In genomic region chr4:34613571-34614145, GRCm38 (mm10) we compare ENCODE assay signal across 8 mouse cellular contexts. TPM values are rescaled to one million over a fixed set of nuclear protein-coding genes. Genes with fewer than 3 reads are reported as not detected.
A peak's percentile ranks its signal among the peaks of the same experiment; 100 is the strongest.
DNase-seq lines count a peak whose midpoint lies in the region; ATAC-seq lines count a peak whose summit lies in the region.

No protein-coding gene starts in this region.

- H3K27me3 ChIP-seq in neural tube, embryonic 11.5 days (ENCODE audit: control insufficient read depth, insufficient read depth, low read length): no peaks in the 10 kb centered on the region
- H3K27me3 ChIP-seq in forebrain, embryonic 16.5 days (replicated peaks; ENCODE audit: control insufficient read depth, insufficient read depth, low read length): no peaks in the 10 kb centered on the region

- H3K27ac ChIP-seq in neural tube, embryonic 11.5 days (ENCODE audit: low read depth, low read length): no peak overlapping the region
- H3K27ac ChIP-seq in forebrain, embryonic 16.5 days (ENCODE audit: low read length): no peak overlapping the region

- ATAC-seq in neural tube, embryonic 11.5 days (ENCODE audit: insufficient read depth, low FRiP score, low TSS enrichment): no peak
- no peak for ATAC-seq in forebrain, embryonic 16.5 days
- ATAC-seq in megakaryocyte progenitor cell, adult 5-6 weeks (replicated peaks; ENCODE audit: poor library complexity): peak; percentile 32

- peak overlapping the region; percentile 89 for H3K9ac ChIP-seq in neural tube, embryonic 11.5 days (ENCODE audit: low read length)
- no peak overlapping the region; the same call in 1 of the 2 replicates for H3K9ac ChIP-seq in forebrain, embryonic 16.5 days (replicated peaks; ENCODE audit: low read depth, low read length)

- no peaks in the 10 kb centered on the region for H3K36me3 ChIP-seq in neural tube, embryonic 11.5 days (ENCODE audit: control insufficient read depth, insufficient read depth, low read length)
- H3K36me3 ChIP-seq in forebrain, embryonic 16.5 days (ENCODE audit: control insufficient read depth, insufficient read depth): no peaks in the 10 kb centered on the region

- no peaks in the 10 kb centered on the region for H3K9me3 ChIP-seq in neural tube, embryonic 11.5 days (ENCODE audit: control insufficient read depth, low read length)
- H3K9me3 ChIP-seq in forebrain, embryonic 16.5 days (ENCODE audit: control insufficient read depth, low read length): no peaks in the 10 kb centered on the region

- intact Hi-C loops in left cerebral cortex, postnatal 36 days (cut with DNase I): no loop called here

- no peak for DNase-seq in neural tube, embryonic 11.5 days (ENCODE audit: low spot score)
- DNase-seq in neural tube, embryonic 10.5 days (ENCODE audit: extremely low spot score, low spot score): no peak
- DNase-seq in c-Kit-negative CD71-positive TER-119-positive erythroid progenitor cells, embryonic 14.5 days (ENCODE audit: low read depth, low spot score): peak; percentile 1
- peak; percentile 62 for DNase-seq in kidney, postnatal 14 days
- DNase-seq in ovary, postnatal 36 days (ENCODE audit: low spot score): no peak
- no peak for DNase-seq in left cerebral cortex, postnatal 36 days (ENCODE audit: low spot score in 2 of 2)

- peaks cover 15% of the 10 kb centered on the region for H3K4me1 ChIP-seq in neural tube, embryonic 11.5 days (ENCODE audit: control insufficient read depth, insufficient read depth, low read length)
- H3K4me1 ChIP-seq in forebrain, embryonic 16.5 days (replicated peaks; ENCODE audit: control insufficient read depth, insufficient read depth, low read length): peaks cover 25% of the 10 kb centered on the region

- peak overlapping the region; percentile 71 for H3K4me2 ChIP-seq in neural tube, embryonic 11.5 days (ENCODE audit: low read depth)
- peak overlapping the region; percentile 75 for H3K4me2 ChIP-seq in forebrain, embryonic 16.5 days (ENCODE audit: low read length)

- peak overlapping the region; percentile 79 for H3K4me3 ChIP-seq in neural tube, embryonic 11.5 days (ENCODE audit: low read depth, low read length)
- H3K4me3 ChIP-seq in forebrain, embryonic 16.5 days (replicated peaks; ENCODE audit: low read length): peak overlapping the region; percentile 79

- WGBS in neural tube, embryonic 11.5 days: 77% methylated on average over 6 of the region's 6 CpGs
- 59% methylated on average over 6 of the region's 6 CpGs for WGBS in forebrain, embryonic 16.5 days

RNA-seq across cellular contexts. Expression of gene Orc3, which starts 1.1 kb away (rescaled TPM):
- 109 and 112 TPM in 2 replicates for polyA plus RNA-seq in neural tube, embryonic 11.5 days (2014; fragmentation: Nextera tagmentation; extraction: Ambion mirVana)
- 99.1 and 104 TPM in 2 replicates for polyA plus RNA-seq in forebrain, embryonic 16.5 days (2015; fragmentation: Nextera tagmentation; extraction: Ambion mirVana)
- 160 TPM in 2 replicates for total RNA-seq in megakaryocyte progenitor cell, adult 5-6 weeks (2015)
- total RNA-seq in megakaryocyte progenitor cell, adult 5-6 weeks (2017): 112 and 121 TPM in 2 replicates
- 10 to 100 TPM; 36.7 to 46.9 TPM for total RNA-seq in left cerebral cortex, postnatal 36 days (2021)

RNA-seq across cellular contexts. Expression of gene Rars2, which starts 1.1 kb away (rescaled TPM):
- 65.7 and 67.7 TPM in 2 replicates for polyA plus RNA-seq in neural tube, embryonic 11.5 days (2014; fragmentation: Nextera tagmentation; extraction: Ambion mirVana)
- polyA plus RNA-seq in forebrain, embryonic 16.5 days (2015; fragmentation: Nextera tagmentation; extraction: Ambion mirVana): 55.0 and 63.4 TPM in 2 replicates
- 39.8 and 40.4 TPM in 2 replicates for total RNA-seq in megakaryocyte progenitor cell, adult 5-6 weeks (2015)
- total RNA-seq in megakaryocyte progenitor cell, adult 5-6 weeks (2017): 42.6 and 60.1 TPM in 2 replicates
- 10 to 100 TPM; 22.7 to 25.3 TPM for total RNA-seq in left cerebral cortex, postnatal 36 days (2021)

Comparison
In these comparisons a context has a peak if more than half of its experiments do, and no peak if none do; other contexts are left out.
1. DNase-seq: peak in c-Kit-negative CD71-positive TER-119-positive erythroid progenitor cells, embryonic 14.5 days (single experiment) and kidney, postnatal 14 days (single experiment); none in neural tube, embryonic 11.5 days (single experiment), neural tube, embryonic 10.5 days (single experiment), ovary, postnatal 36 days (single experiment) and left cerebral cortex, postnatal 36 days (0 of 2).